Mouse (Mus musculus): ENCODE data around the gene Tnfsf11. TPM values are rescaled to one million over a fixed set of nuclear protein-coding genes. Genes with fewer than 3 reads are reported as not detected.
A peak's percentile ranks its signal among the peaks of the same experiment; 100 is the strongest.

Tnfsf11 gene
- polyA plus RNA-seq, 1 experiment from 2014 or later = 0.23 TPM

GRCm38 (mm10) chr14:78342146-78342545 lies 34.3 kb upstream of the Tnfsf11 start:
- Histone ChIP-seq H3K9ac (ENCODE audit: low read length) (no peak overlapping the region), H3K27ac (replicated peaks in 1 of 2; ENCODE audit: control insufficient read depth in 1 of 2, insufficient read depth in 1 of 2, low read depth in 2 of 2, low read length in 2 of 2) (no peak overlapping the region), H3K27me3 (ENCODE audit: control insufficient read depth, insufficient read depth, low read length) (no peaks in the 10 kb centered on the region), H3K4me2 (ENCODE audit: low read length) (no peak overlapping the region), H3K9me3 (ENCODE audit: control insufficient read depth, low read length) (no peaks in the 10 kb centered on the region), H3K36me3 (ENCODE audit: control insufficient read depth, insufficient read depth, low read length) (no peaks in the 10 kb centered on the region), H3K4me1 (ENCODE audit: control insufficient read depth in 2 of 2, insufficient read depth in 2 of 2, low read length in 2 of 2) (no peaks in the 10 kb centered on the region; a peak in 1 of 4 replicates), H3K4me3 (ENCODE audit: control insufficient read depth in 1 of 2, insufficient read depth in 1 of 2, low read depth in 1 of 2, low read length in 2 of 2) (no peak overlapping the region)
- 58% methylated on average over 4 of the region's 4 CpGs for WGBS
- ATAC-seq (ENCODE audit: insufficient number of reproducible peaks, insufficient read depth, low FRiP score, low read depth) = no peak

- Histone ChIP-seq H3K9ac (ENCODE audit: low read length) (no peak overlapping the region), H3K27ac (replicated peaks in 1 of 2; ENCODE audit: control insufficient read depth in 1 of 2, insufficient read depth in 1 of 2, low read depth in 2 of 2, low read length in 2 of 2) (no peak overlapping the region), H3K27me3 (ENCODE audit: control insufficient read depth, insufficient read depth, low read length) (no peaks in the 10 kb centered on the region), H3K4me1 (ENCODE audit: control insufficient read depth in 2 of 2, insufficient read depth in 2 of 2, low read length in 2 of 2) (peaks cover 16% of the 10 kb centered on the region in 2 experiments), H3K4me2 (ENCODE audit: low read length) (no peak overlapping the region), H3K4me3 (ENCODE audit: control insufficient read depth in 1 of 2, insufficient read depth in 1 of 2, low read depth in 1 of 2, low read length in 2 of 2) (no peak overlapping the region), H3K36me3 (ENCODE audit: control insufficient read depth, insufficient read depth, low read length) (no peaks in the 10 kb centered on the region), H3K9me3 (ENCODE audit: control insufficient read depth, low read length) (no peaks in the 10 kb centered on the region)
- ATAC-seq (ENCODE audit: insufficient number of reproducible peaks, insufficient read depth, low FRiP score, low read depth) = no peak
- 73% methylated on average over 3 of the region's 3 CpGs for WGBS
These were observed 25.5 kb upstream of the Tnfsf11 start for GRCm38 (mm10) chr14:78333341-78333740.

GRCm38 (mm10) chr14:78331368-78331767 lies 23.5 kb upstream of the Tnfsf11 start:
- H3K9ac ChIP-seq (ENCODE audit: low read length) = no peak overlapping the region
- peak overlapping the region; percentile 61 to 74; a peak in 3 of 4 replicates for H3K27ac ChIP-seq (replicated peaks in 1 of 2; ENCODE audit: control insufficient read depth in 1 of 2, insufficient read depth in 1 of 2, low read depth in 2 of 2, low read length in 2 of 2)
- H3K36me3 ChIP-seq (ENCODE audit: control insufficient read depth, insufficient read depth, low read length) = no peaks in the 10 kb centered on the region
- no peak for ATAC-seq (ENCODE audit: insufficient number of reproducible peaks, insufficient read depth, low FRiP score, low read depth)
- H3K27me3 ChIP-seq (ENCODE audit: control insufficient read depth, insufficient read depth, low read length) = no peaks in the 10 kb centered on the region
- H3K4me1 ChIP-seq (ENCODE audit: control insufficient read depth in 2 of 2, insufficient read depth in 2 of 2, low read length in 2 of 2) = peaks cover 16% of the 10 kb centered on the region in 2 experiments
- no peak overlapping the region for H3K4me3 ChIP-seq (ENCODE audit: control insufficient read depth in 1 of 2, insufficient read depth in 1 of 2, low read depth in 1 of 2, low read length in 2 of 2)
- 75% methylated on average over 7 of the region's 7 CpGs for WGBS
- H3K4me2 ChIP-seq (ENCODE audit: low read length) = peak overlapping the region; percentile 50
- no peaks in the 10 kb centered on the region for H3K9me3 ChIP-seq (ENCODE audit: control insufficient read depth, low read length)

GRCm38 (mm10) chr14:78330576-78331300 lies 22.9 kb upstream of the Tnfsf11 start:
- no peak for ATAC-seq (ENCODE audit: insufficient number of reproducible peaks, insufficient read depth, low FRiP score, low read depth)
- Histone ChIP-seq H3K4me3 (ENCODE audit: control insufficient read depth in 1 of 2, insufficient read depth in 1 of 2, low read depth in 1 of 2, low read length in 2 of 2) (no peak overlapping the region), H3K9me3 (ENCODE audit: control insufficient read depth, low read length) (no peaks in the 10 kb centered on the region), H3K4me1 (ENCODE audit: control insufficient read depth in 2 of 2, insufficient read depth in 2 of 2, low read length in 2 of 2) (peaks cover 16% of the 10 kb centered on the region in 2 experiments), H3K27ac (replicated peaks in 1 of 2; ENCODE audit: control insufficient read depth in 1 of 2, insufficient read depth in 1 of 2, low read depth in 2 of 2, low read length in 2 of 2) (peak overlapping the region; percentile 61 to 74), H3K9ac (ENCODE audit: low read length) (peak overlapping the region; percentile 41; the same call in 1 of the 2 replicates), H3K27me3 (ENCODE audit: control insufficient read depth, insufficient read depth, low read length) (no peaks in the 10 kb centered on the region), H3K4me2 (ENCODE audit: low read length) (peak overlapping the region; percentile 50), H3K36me3 (ENCODE audit: control insufficient read depth, insufficient read depth, low read length) (no peaks in the 10 kb centered on the region)
- 15% methylated on average over 11 of the region's 11 CpGs for WGBS

- peak overlapping the region; percentile 61 to 74 for H3K27ac ChIP-seq (replicated peaks in 1 of 2; ENCODE audit: control insufficient read depth in 1 of 2, insufficient read depth in 1 of 2, low read depth in 2 of 2, low read length in 2 of 2)
- peaks cover 16% of the 10 kb centered on the region in 2 experiments for H3K4me1 ChIP-seq (ENCODE audit: control insufficient read depth in 2 of 2, insufficient read depth in 2 of 2, low read length in 2 of 2)
- H3K27me3 ChIP-seq (ENCODE audit: control insufficient read depth, insufficient read depth, low read length) = no peaks in the 10 kb centered on the region
- H3K9me3 ChIP-seq (ENCODE audit: control insufficient read depth, low read length) = no peaks in the 10 kb centered on the region
- H3K4me3 ChIP-seq (ENCODE audit: control insufficient read depth in 1 of 2, insufficient read depth in 1 of 2, low read depth in 1 of 2, low read length in 2 of 2) = no peak overlapping the region
- peak overlapping the region; percentile 50 for H3K4me2 ChIP-seq (ENCODE audit: low read length)
- peak; percentile 56; the same call in 1 of the 2 replicates for ATAC-seq (ENCODE audit: insufficient number of reproducible peaks, insufficient read depth, low FRiP score, low read depth)
- H3K36me3 ChIP-seq (ENCODE audit: control insufficient read depth, insufficient read depth, low read length) = no peaks in the 10 kb centered on the region
- WGBS = 42% methylated on average over 8 of the region's 8 CpGs
- H3K9ac ChIP-seq (ENCODE audit: low read length) = no peak overlapping the region
These were observed 22.1 kb upstream of the Tnfsf11 start for GRCm38 (mm10) chr14:78329765-78330451.

- Histone ChIP-seq H3K4me3 (ENCODE audit: control insufficient read depth in 1 of 2, insufficient read depth in 1 of 2, low read depth in 1 of 2, low read length in 2 of 2) (no peak overlapping the region), H3K4me1 (ENCODE audit: control insufficient read depth in 2 of 2, insufficient read depth in 2 of 2, low read length in 2 of 2) (no peaks in the 10 kb centered on the region), H3K27ac (replicated peaks in 1 of 2; ENCODE audit: control insufficient read depth in 1 of 2, insufficient read depth in 1 of 2, low read depth in 2 of 2, low read length in 2 of 2) (no peak overlapping the region), H3K9me3 (ENCODE audit: control insufficient read depth, low read length) (no peaks in the 10 kb centered on the region), H3K4me2 (ENCODE audit: low read length) (no peak overlapping the region), H3K36me3 (ENCODE audit: control insufficient read depth, insufficient read depth, low read length) (no peaks in the 10 kb centered on the region), H3K9ac (ENCODE audit: low read length) (no peak overlapping the region), H3K27me3 (ENCODE audit: control insufficient read depth, insufficient read depth, low read length) (no peaks in the 10 kb centered on the region)
- WGBS = 75% methylated on average over 1 of the region's 1 CpGs
- ATAC-seq (ENCODE audit: insufficient number of reproducible peaks, insufficient read depth, low FRiP score, low read depth) = no peak
These were observed 15.5 kb upstream of the Tnfsf11 start for GRCm38 (mm10) chr14:78323356-78323755.

- Histone ChIP-seq H3K9me3 (ENCODE audit: control insufficient read depth, low read length) (no peaks in the 10 kb centered on the region), H3K9ac (ENCODE audit: low read length) (no peak overlapping the region), H3K4me1 (ENCODE audit: control insufficient read depth in 2 of 2, insufficient read depth in 2 of 2, low read length in 2 of 2) (no peaks in the 10 kb centered on the region), H3K27ac (replicated peaks in 1 of 2; ENCODE audit: control insufficient read depth in 1 of 2, insufficient read depth in 1 of 2, low read depth in 2 of 2, low read length in 2 of 2) (no peak overlapping the region), H3K27me3 (ENCODE audit: control insufficient read depth, insufficient read depth, low read length) (no peaks in the 10 kb centered on the region), H3K4me3 (ENCODE audit: control insufficient read depth in 1 of 2, insufficient read depth in 1 of 2, low read depth in 1 of 2, low read length in 2 of 2) (no peak overlapping the region), H3K36me3 (ENCODE audit: control insufficient read depth, insufficient read depth, low read length) (no peaks in the 10 kb centered on the region), H3K4me2 (ENCODE audit: low read length) (no peak overlapping the region)
- 77% methylated on average over 9 of the region's 9 CpGs for WGBS
- no peak for ATAC-seq (ENCODE audit: insufficient number of reproducible peaks, insufficient read depth, low FRiP score, low read depth)
These were observed 15.1 kb upstream of the Tnfsf11 start for GRCm38 (mm10) chr14:78322916-78323315.

All from heart, embryonic 14.5 days (tissue).